In the genomic region with DNA sequence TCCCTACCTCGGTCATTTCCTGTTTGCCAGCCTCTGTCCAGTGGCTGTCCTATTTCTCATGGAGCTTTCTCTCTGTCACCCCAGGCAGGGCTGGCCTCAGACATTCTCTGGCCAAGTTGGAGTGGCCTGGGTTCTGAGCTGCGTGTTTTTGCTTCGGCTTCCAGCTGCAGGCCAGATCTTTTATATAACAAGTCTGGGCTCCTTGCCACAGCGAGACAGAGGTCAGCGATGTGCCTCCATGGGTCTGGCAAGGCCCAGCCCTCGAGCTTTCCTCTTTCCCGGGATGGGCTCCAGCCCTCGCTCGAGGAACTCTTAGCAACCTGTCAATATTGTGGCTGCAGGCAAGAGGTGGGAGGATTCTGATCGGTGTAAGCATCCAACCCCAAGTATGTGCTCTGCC, we compare ENCODE assay signal across 10 mouse cellular contexts. TPM values are rescaled to one million over a fixed set of nuclear protein-coding genes. Genes with fewer than 3 reads are reported as not detected.
DNase-seq lines count a peak whose midpoint lies in the region; ATAC-seq lines count a peak whose summit lies in the region.
"Had no signal": no experiment of that assay in that cellular context is flagged by ENCODE, and none has a peak within 500 bp of the region (broad histone marks: within the 10 kb centered on the region; RNA-seq: fewer than 3 reads in every experiment).

No protein-coding gene starts in this region.

- WGBS in hindbrain, embryonic 13.5 days, result 79% methylated on average over 10 of the region's 10 CpGs
- WGBS in hindbrain, embryonic 12.5 days, result 88% methylated on average over 10 of the region's 10 CpGs
- WGBS in heart, embryonic 16.5 days, result 35% methylated on average over 10 of the region's 10 CpGs

- no peak for ATAC-seq in hindbrain, embryonic 13.5 days (ENCODE audit: low FRiP score)
- no peak for ATAC-seq in hindbrain, embryonic 12.5 days (ENCODE audit: low FRiP score)
- peak; percentile 77 for ATAC-seq in heart, embryonic 16.5 days (replicated peaks; ENCODE audit: extremely low read depth, insufficient read depth, low FRiP score)

- no peaks in the 10 kb centered on the region for H3K9me3 ChIP-seq in hindbrain, embryonic 13.5 days
- no peaks in the 10 kb centered on the region for H3K9me3 ChIP-seq in hindbrain, embryonic 12.5 days (replicated peaks)
- H3K9me3 ChIP-seq in heart, embryonic 16.5 days (replicated peaks; ENCODE audit: control insufficient read depth, low read length), result no peaks in the 10 kb centered on the region
- H3K9me3 ChIP-seq: embryonic facial prominence, embryonic 13.5 days; G1E had no signal

- no peaks in the 10 kb centered on the region for H3K27me3 ChIP-seq in hindbrain, embryonic 13.5 days
- no peaks in the 10 kb centered on the region for H3K27me3 ChIP-seq in hindbrain, embryonic 12.5 days
- no peaks in the 10 kb centered on the region for H3K27me3 ChIP-seq in heart, embryonic 16.5 days (ENCODE audit: control insufficient read depth, insufficient read depth, low read length)
- H3K27me3 ChIP-seq: embryonic facial prominence, embryonic 13.5 days had no signal

- peaks cover 4% of the 10 kb centered on the region; the same call in 1 of the 2 replicates for H3K4me1 ChIP-seq in hindbrain, embryonic 13.5 days (replicated peaks)
- no peaks in the 10 kb centered on the region for H3K4me1 ChIP-seq in hindbrain, embryonic 12.5 days
- H3K4me1 ChIP-seq in heart, embryonic 16.5 days (ENCODE audit: control insufficient read depth, insufficient read depth, low read length), result peaks cover 26% of the 10 kb centered on the region

- no peak overlapping the region for H3K27ac ChIP-seq in hindbrain, embryonic 13.5 days
- H3K27ac ChIP-seq in hindbrain, embryonic 12.5 days, result no peak overlapping the region
- H3K27ac ChIP-seq in heart, embryonic 16.5 days (ENCODE audit: low read length), result peak overlapping the region; percentile 80

- peak overlapping the region; percentile 43; the same call in 1 of the 2 replicates for H3K9ac ChIP-seq in hindbrain, embryonic 13.5 days
- H3K9ac ChIP-seq in hindbrain, embryonic 12.5 days, result no peak overlapping the region
- peak overlapping the region; percentile 40; the same call in 1 of the 2 replicates for H3K9ac ChIP-seq in heart, embryonic 16.5 days (ENCODE audit: low read length)

- no peak overlapping the region for H3K4me3 ChIP-seq in hindbrain, embryonic 13.5 days
- no peak overlapping the region for H3K4me3 ChIP-seq in hindbrain, embryonic 12.5 days
- H3K4me3 ChIP-seq in heart, embryonic 16.5 days (ENCODE audit: low read length), result no peak overlapping the region
- H3K4me3 ChIP-seq: embryonic facial prominence, embryonic 13.5 days had no signal

- peak; percentile 76 for DNase-seq in brain, adult 2 months (ENCODE audit: low read depth, low spot score)
- DNase-seq in kidney, postnatal 4 days, result peak; percentile 85 to 90
- peak; percentile 93 for DNase-seq in lung, postnatal 10 days
- DNase-seq in testis, postnatal 14 days (ENCODE audit: low spot score), result peak; percentile 70
- DNase-seq in B cell, adult 2 months, result no peak

- H3K4me2 ChIP-seq in hindbrain, embryonic 13.5 days, result no peak overlapping the region
- no peak overlapping the region for H3K4me2 ChIP-seq in hindbrain, embryonic 12.5 days (replicated peaks)
- H3K4me2 ChIP-seq in heart, embryonic 16.5 days (ENCODE audit: low read depth, low read length), result no peak overlapping the region
- H3K4me2 ChIP-seq: embryonic facial prominence, embryonic 13.5 days had no signal

- H3K36me3 ChIP-seq in hindbrain, embryonic 13.5 days, result no peaks in the 10 kb centered on the region
- H3K36me3 ChIP-seq in hindbrain, embryonic 12.5 days, result no peaks in the 10 kb centered on the region
- H3K36me3 ChIP-seq in heart, embryonic 16.5 days (ENCODE audit: control insufficient read depth, insufficient read depth), result no peaks in the 10 kb centered on the region

RNA-seq across cellular contexts. Expression of a gene that starts 18.9 kb away (rescaled TPM):
- 133 and 135 TPM in 2 replicates for polyA plus RNA-seq in hindbrain, embryonic 13.5 days (2015; fragmentation: Nextera tagmentation; extraction: Ambion mirVana)
- polyA plus RNA-seq in hindbrain, embryonic 12.5 days (2016; fragmentation: Nextera tagmentation; extraction: Ambion mirVana), result 124 and 128 TPM in 2 replicates
- 71.2 and 73.0 TPM in 2 replicates for polyA plus RNA-seq in heart, embryonic 16.5 days (2015; fragmentation: Nextera tagmentation; extraction: Ambion mirVana)

RNA-seq across cellular contexts. Expression of a gene that starts 28.8 kb away (rescaled TPM):
- 3.5 TPM in 2 replicates for polyA plus RNA-seq in hindbrain, embryonic 13.5 days (2015; fragmentation: Nextera tagmentation; extraction: Ambion mirVana)
- polyA plus RNA-seq in hindbrain, embryonic 12.5 days (2016; fragmentation: Nextera tagmentation; extraction: Ambion mirVana), result 11.7 and 11.9 TPM in 2 replicates
- polyA plus RNA-seq in heart, embryonic 16.5 days (2015; fragmentation: Nextera tagmentation; extraction: Ambion mirVana), result 5.0 and 6.3 TPM in 2 replicates

RNA-seq across cellular contexts. Expression of a gene that starts 48.3 kb away (rescaled TPM):
- 221 and 226 TPM in 2 replicates for polyA plus RNA-seq in hindbrain, embryonic 13.5 days (2015; fragmentation: Nextera tagmentation; extraction: Ambion mirVana)
- 204 and 215 TPM in 2 replicates for polyA plus RNA-seq in hindbrain, embryonic 12.5 days (2016; fragmentation: Nextera tagmentation; extraction: Ambion mirVana)
- polyA plus RNA-seq in heart, embryonic 16.5 days (2015; fragmentation: Nextera tagmentation; extraction: Ambion mirVana), result 135 and 157 TPM in 2 replicates

RNA-seq across cellular contexts. Expression of a gene that starts 55.5 kb away (rescaled TPM):
- polyA plus RNA-seq in hindbrain, embryonic 13.5 days (2015; fragmentation: Nextera tagmentation; extraction: Ambion mirVana), result 59.8 and 61.0 TPM in 2 replicates
- polyA plus RNA-seq in hindbrain, embryonic 12.5 days (2016; fragmentation: Nextera tagmentation; extraction: Ambion mirVana), result 71.8 and 73.6 TPM in 2 replicates
- 49.8 and 51.1 TPM in 2 replicates for polyA plus RNA-seq in heart, embryonic 16.5 days (2015; fragmentation: Nextera tagmentation; extraction: Ambion mirVana)

Comparison
In these comparisons a context has a peak if more than half of its experiments do, and no peak if none do; other contexts are left out.
1. DNase-seq: peak in brain, adult 2 months (single experiment), kidney, postnatal 4 days (2 of 2), lung, postnatal 10 days (single experiment) and testis, postnatal 14 days (single experiment); none in B cell, adult 2 months (0 of 2).